Mouse (Mus musculus): Measurements from ENCODE around the gene Herc1. TPM values are rescaled to one million over a fixed set of nuclear protein-coding genes. Genes with fewer than 3 reads are reported as not detected.

Gene Herc1
- polyA plus RNA-seq (2012; fragmentation: generic; extraction: Trizol): 1 to 10 TPM in 1 of 2 experiments, under 1 TPM in 1; 0.27 to 4.5 TPM

DNA sequence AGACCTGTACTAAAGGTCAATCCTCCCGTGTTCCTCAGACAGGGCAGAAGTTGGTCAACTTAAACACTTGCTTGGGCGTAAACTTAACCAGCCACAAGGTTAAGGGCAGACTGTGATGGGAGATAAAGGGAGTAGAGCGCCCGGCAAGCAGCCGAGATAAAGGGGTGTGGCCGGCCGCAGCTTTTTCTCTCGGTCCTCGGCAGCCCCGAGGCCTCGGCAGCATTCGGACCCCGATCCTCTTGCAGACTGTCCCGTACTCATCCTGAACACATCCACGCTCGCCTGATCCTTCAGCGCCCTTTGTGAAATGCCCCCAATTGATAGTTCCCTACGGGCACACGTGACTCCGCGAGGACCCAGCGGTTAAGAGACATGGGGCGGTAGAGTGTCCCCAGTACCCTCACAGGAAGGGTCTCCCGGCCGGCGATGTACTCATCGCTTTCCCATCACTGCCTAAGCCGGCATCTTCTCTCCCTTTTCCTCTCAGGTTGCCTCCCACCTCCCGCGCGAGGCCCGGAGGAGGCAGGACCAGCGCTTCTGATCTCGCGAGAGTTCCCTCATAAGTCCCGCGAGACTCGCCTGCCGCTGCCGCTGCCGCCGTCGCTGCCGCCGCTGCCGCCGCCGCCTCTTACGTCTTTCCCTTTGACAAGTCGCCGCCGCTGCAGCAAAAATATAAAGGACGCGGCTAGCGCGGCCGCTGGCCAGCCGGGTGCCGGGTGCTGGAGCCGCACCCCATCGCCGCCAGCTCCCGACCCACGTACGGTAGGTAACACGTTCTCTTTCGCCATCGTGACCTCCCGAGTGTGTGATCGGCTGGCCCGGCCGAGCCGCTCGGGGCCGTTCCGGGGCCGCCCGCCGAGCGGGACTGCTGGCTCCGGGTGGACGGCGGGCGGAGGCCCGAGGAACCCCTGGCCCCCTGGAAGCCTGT, at the start of gene Herc1:
Gene Herc1, plus strand, starts transcription at position 591 of the 928 bp plus-strand sequence.

DNA sequence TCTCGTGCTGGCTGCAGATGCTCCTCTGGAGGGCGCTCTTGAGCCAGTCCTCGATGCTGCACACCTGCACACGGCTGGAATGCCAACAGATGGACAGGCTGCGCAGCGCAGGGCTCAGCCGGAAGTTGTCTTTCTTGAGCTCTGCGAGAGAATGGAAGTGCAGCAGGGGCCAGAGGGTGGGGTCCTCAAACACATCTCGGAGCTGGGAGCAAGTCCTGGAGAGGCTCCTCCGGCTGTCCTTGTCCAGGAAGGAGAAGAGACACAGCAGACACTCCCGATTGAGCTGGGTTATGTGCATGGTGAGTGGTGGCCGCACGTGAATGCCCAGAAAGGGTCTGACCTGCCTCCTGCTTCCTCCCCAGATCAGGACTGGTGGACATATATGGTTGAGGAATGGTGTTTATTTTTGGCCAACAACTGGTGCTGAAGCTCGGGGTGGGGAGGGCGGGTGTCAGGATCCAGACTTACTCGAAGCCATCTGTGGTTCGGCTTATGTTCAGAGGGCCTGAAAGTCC, 164.1 kb downstream of the Herc1 start, which contains the start of gene Fbxl22:
Gene Fbxl22, minus strand, starts transcription at position 338 of the 515 bp plus-strand sequence.

Other genes starting within 250 kb of the Herc1 start
- gene Snx1, start 223.9 kb upstream of the Herc1 start, polyA plus RNA-seq (2012; fragmentation: generic; extraction: Trizol): 10 to 100 TPM; 14.6 to 66.4 TPM
- 10 to 100 TPM; 18.2 to 27.9 TPM for gene Ciao2a, start 223.8 kb upstream of the Herc1 start, polyA plus RNA-seq (2012; fragmentation: generic; extraction: Trizol)
- under 1 TPM in 1 of 2 experiments, not detected in 1; 0.07 TPM for gene Dapk2, start 192.2 kb upstream of the Herc1 start, polyA plus RNA-seq (2012; fragmentation: generic; extraction: Trizol)
- under 1 TPM; 0.13 to 0.48 TPM for gene Fbxl22, start 164.1 kb downstream of the Herc1 start, polyA plus RNA-seq (2012; fragmentation: generic; extraction: Trizol)
- gene Usp3, start 242.7 kb downstream of the Herc1 start, polyA plus RNA-seq (2012; fragmentation: generic; extraction: Trizol): 10 to 100 TPM in 1 of 2 experiments, 1 to 10 TPM in 1; 6.1 to 16.6 TPM

All from C3H10T1/2 (cell line).